Mouse (Mus musculus) liver, adult 2 months (tissue): Measurements from ENCODE around the gene Nek8. TPM values are rescaled to one million over a fixed set of nuclear protein-coding genes. Genes with fewer than 3 reads are reported as not detected.

Source experiments
- DNase-seq: peaks from one replicate; pipeline ENCODE4 v3.0.0-alpha.2; 2011; ENCODE audit warnings: low read depth, low spot score; ENCODE audit errors: extremely low read depth
- H3K27ac ChIP-seq: fragments of 200-500 bp; replicated peaks from 2 replicates; pipeline ENCODE4 v1.5.1; 2012; ENCODE audit warnings: low read depth, mild to moderate bottlenecking, control low read depth, inconsistent platforms, low read length; ENCODE audit not compliant: insufficient read depth
- H3K27me3 ChIP-seq: fragments of 200-500 bp; 2 replicates; pipeline ENCODE4 v1.6.1; 2012; ENCODE audit warnings: mild to moderate bottlenecking, moderate library complexity, low read length, inconsistent platforms; ENCODE audit not compliant: control insufficient read depth, insufficient read depth
- H3K36me3 ChIP-seq: fragments of 200-500 bp; 2 replicates; pipeline ENCODE4 v1.6.1; 2012; ENCODE audit warnings: low read length, inconsistent platforms; ENCODE audit not compliant: control insufficient read depth, insufficient read depth
- H3K4me1 ChIP-seq: fragments of 200-500 bp; 2 replicates; pipeline ENCODE4 v1.6.1; 2011; ENCODE audit warnings: low read length; ENCODE audit not compliant: control insufficient read depth, insufficient read depth
- H3K4me3 ChIP-seq: fragments of 200-500 bp; 2 replicates; pipeline ENCODE4 v1.5.1; 2011; ENCODE audit warnings: low read depth, mild to moderate bottlenecking, control low read depth, low read length, moderate library complexity; ENCODE audit not compliant: insufficient read depth
- H3K79me2 ChIP-seq: fragments of 200-500 bp; 2 replicates; pipeline ENCODE4 v1.6.1; 2012; ENCODE audit warnings: inconsistent platforms, mild to moderate bottlenecking, low read length, moderate library complexity; ENCODE audit not compliant: control insufficient read depth, insufficient read depth
- H3K9ac ChIP-seq: fragments of 200-500 bp; 2 replicates; pipeline ENCODE4 v1.6.1; 2012; ENCODE audit warnings: low read depth, mild to moderate bottlenecking, control low read depth, inconsistent platforms, low read length
- CTCF ChIP-seq: fragments of 200-500 bp; IDR thresholded peaks from 2 replicates; pipeline ENCODE4 v1.5.1; 2011; ENCODE audit warnings: low read depth, low read length, control low read depth
- POLR2A ChIP-seq: fragments of 200-500 bp; IDR thresholded peaks from 2 replicates; pipeline ENCODE4 v1.6.1; 2011; ENCODE audit warnings: low read length, control low read depth; ENCODE audit not compliant: insufficient read depth; ENCODE audit errors: extremely low read depth
- WGBS: fragments of 180-500 bp; shearing (Covaris S2); methylation state at CpG from one replicate; pipeline ENCODE4 v1.1.7; 2018; 5-methylcytosine and 5-hydroxymethylcytosine counted together
- polyA plus RNA-seq: library from polyadenylated mRNA; depleted of rRNA; stranded (reverse); fragments of >200 nt; gene quantifications from 2 replicates; pipeline ENCODE4 v1.2.3, GENCODE M21; 2012; rRNA removed
- total RNA-seq: library from RNA; depleted of rRNA; stranded (reverse); fragments of >200 nt; gene quantifications from 2 replicates; pipeline ENCODE4 v1.2.3, GENCODE M21; 2014; rRNA removed

Gene Nek8
- total and polyA plus RNA-seq, 2 experiments, result 4.1 to 7.2 TPM

DNA sequence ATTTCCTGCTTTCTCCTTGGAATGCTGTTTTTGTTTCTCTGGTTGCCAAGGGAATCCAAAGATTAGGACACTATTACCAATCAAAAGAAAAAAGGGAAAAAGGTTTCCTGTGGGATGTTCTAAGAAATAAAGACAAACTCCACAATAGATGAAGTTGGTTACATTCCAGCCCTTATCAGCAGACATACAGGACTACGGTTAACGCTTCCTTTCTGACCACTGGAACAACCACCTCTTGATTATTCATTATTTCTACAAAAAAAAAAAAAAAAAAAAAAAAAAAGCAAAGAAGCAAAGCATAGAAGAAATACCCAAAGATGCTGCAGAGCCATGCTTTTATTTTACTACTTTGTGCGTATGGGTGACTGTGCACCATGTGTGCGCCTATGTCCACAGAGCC is 53.7 kb downstream of the Nek8 start:
- no peak for TF ChIP-seq POLR2A
- no peak for TF ChIP-seq CTCF
- WGBS, result 63% methylated on average over 4 of the region's 4 CpGs
- peaks cover 27% of the 10 kb centered on the region for H3K4me1 ChIP-seq
- no peak for DNase-seq
- no peaks in the 10 kb centered on the region for H3K27me3 ChIP-seq
- no peaks in the 10 kb centered on the region for H3K36me3 ChIP-seq
- H3K27ac ChIP-seq, result no peak overlapping the region
- no peak overlapping the region for H3K9ac ChIP-seq
- no peak overlapping the region for H3K4me3 ChIP-seq
- H3K79me2 ChIP-seq, result peaks cover 44% of the 10 kb centered on the region

DNA sequence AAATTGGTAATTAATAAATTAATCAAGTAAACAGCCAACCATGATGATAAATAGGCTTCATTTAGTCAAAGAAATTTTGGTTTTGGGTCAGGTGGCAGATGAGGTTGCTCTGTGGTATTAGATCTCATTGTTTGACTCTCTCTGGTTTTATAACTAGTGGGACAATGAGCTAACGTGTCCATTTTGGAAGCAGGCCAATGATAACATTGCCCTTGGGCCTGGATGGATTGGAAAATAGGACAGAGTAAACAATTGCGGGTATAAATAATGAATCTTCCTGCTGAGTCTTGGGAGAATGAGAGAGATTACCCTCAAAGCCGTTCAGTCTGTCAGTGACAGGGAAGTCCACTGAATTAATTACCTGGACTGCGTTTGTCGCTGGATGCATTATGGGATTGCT is 55.3 kb downstream of the Nek8 start:
- WGBS, result 18% methylated on average over 5 of the region's 5 CpGs
- TF ChIP-seq CTCF (no peak), POLR2A (no peak)
- peak; percentile 87 for DNase-seq

DNA sequence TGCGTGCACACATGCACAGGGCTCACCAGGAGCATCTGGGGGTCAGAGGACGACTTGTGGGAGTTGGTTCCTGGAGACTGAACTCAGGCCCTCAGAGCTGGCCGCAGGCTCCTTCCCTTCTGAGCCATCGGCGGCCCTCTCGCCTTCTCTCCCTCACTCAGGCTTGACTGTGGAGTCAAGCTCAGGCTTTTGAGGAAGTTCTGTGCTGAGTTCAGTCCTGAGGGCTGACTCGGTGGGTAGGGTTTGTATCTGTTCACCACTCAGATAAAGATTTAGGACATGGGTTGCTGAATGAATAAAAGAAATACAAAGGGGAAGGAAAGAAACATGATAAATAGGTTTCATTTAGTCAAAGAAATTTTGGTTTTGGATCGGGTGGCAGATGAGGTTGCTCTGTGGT is 56.6 kb downstream of the Nek8 start:
- DNase-seq, result no peak
- Histone ChIP-seq H3K9ac (no peak overlapping the region), H3K36me3 (no peaks in the 10 kb centered on the region), H3K27ac (no peak overlapping the region), H3K4me1 (peaks cover 18% of the 10 kb centered on the region), H3K4me3 (no peak overlapping the region), H3K27me3 (no peaks in the 10 kb centered on the region), H3K79me2 (peaks cover 43% of the 10 kb centered on the region)
- TF ChIP-seq POLR2A, result no peak
- no peak for TF ChIP-seq CTCF
- 46% methylated on average over 8 of the region's 8 CpGs for WGBS

More for the DNA sequence above, 55.3 kb downstream of the Nek8 start:
- peaks cover 40% of the 10 kb centered on the region for H3K79me2 ChIP-seq
- no peak overlapping the region for H3K4me3 ChIP-seq
- H3K27me3 ChIP-seq, result no peaks in the 10 kb centered on the region
- H3K9ac ChIP-seq, result no peak overlapping the region
- peaks cover 18% of the 10 kb centered on the region for H3K4me1 ChIP-seq
- H3K36me3 ChIP-seq, result no peaks in the 10 kb centered on the region
- peak overlapping the region; percentile 44 for H3K27ac ChIP-seq

DNA sequence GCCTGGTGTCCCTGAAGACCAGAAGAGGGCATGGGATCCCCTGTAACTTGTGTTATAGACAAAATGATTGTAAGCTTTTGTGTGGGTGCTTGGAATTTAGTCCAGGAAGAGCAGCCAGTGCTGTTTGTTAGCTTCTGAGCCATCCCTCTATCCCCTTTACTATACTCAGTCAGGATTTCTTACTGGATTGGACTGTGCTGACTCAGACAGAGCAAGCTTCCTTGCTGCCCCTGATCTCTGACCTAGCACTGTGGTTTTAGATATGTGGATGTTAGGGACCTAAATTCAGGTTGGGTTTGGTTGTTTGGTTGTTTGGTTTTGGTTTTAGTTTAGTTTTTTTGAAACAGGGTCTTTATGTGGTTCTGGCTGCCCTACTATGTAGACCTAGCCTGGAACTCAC is 58.0 kb downstream of the Nek8 start:
- TF ChIP-seq CTCF (no peak), POLR2A (no peak)
- peaks cover 24% of the 10 kb centered on the region for H3K4me1 ChIP-seq
- H3K27ac ChIP-seq, result no peak overlapping the region
- H3K79me2 ChIP-seq, result peaks cover 49% of the 10 kb centered on the region
- H3K9ac ChIP-seq, result no peak overlapping the region
- no peaks in the 10 kb centered on the region for H3K36me3 ChIP-seq
- H3K4me3 ChIP-seq, result no peak overlapping the region
- H3K27me3 ChIP-seq, result no peaks in the 10 kb centered on the region
- no peak for DNase-seq

DNA sequence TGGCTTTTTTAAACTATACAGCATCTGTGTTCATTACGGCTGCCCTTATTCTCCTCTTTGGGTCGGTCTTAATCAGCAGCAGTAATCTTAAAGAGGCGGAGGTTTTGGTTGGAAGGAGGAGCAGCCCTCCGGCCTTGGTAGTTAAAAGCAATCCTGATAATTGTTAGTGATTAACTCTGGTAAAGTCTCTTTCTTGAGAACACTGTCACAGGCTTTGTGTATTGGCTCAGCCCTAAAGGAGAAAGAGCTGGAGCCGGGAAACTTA is 60.4 kb downstream of the Nek8 start:
- Histone ChIP-seq H3K36me3 (no peaks in the 10 kb centered on the region), H3K4me3 (no peak overlapping the region), H3K27ac (no peak overlapping the region)

More for the DNA sequence above, 60.4 kb downstream of the Nek8 start:
- Histone ChIP-seq H3K79me2 (peaks cover 42% of the 10 kb centered on the region), H3K9ac (no peak overlapping the region), H3K4me1 (peaks cover 19% of the 10 kb centered on the region), H3K27me3 (no peaks in the 10 kb centered on the region)
- 37% methylated on average over 5 of the region's 5 CpGs for WGBS
- TF ChIP-seq POLR2A (no peak), CTCF (no peak)
- DNase-seq, result no peak

Other genes with a start within 250 kb of the Nek8 start
- not detected in 2 replicates for gene Sez6, start 245.9 kb downstream of the Nek8 start, total RNA-seq
- not detected in 2 replicates for gene Sez6, start 245.9 kb downstream of the Nek8 start, polyA plus RNA-seq
- 3.6 and 7.5 TPM in 2 replicates for gene Phf12, start 193.9 kb downstream of the Nek8 start, total RNA-seq
- gene Phf12, start 193.9 kb downstream of the Nek8 start, polyA plus RNA-seq, result 18.6 and 24.9 TPM in 2 replicates
- gene Dhrs13, start 144.4 kb downstream of the Nek8 start, total RNA-seq, result 4.3 and 6.0 TPM in 2 replicates
- gene Dhrs13, start 144.4 kb downstream of the Nek8 start, polyA plus RNA-seq, result 5.4 and 6.0 TPM in 2 replicates
- gene Flot2, start 138.7 kb downstream of the Nek8 start, total RNA-seq, result 19.1 and 23.0 TPM in 2 replicates
- 66.5 and 70.7 TPM in 2 replicates for gene Flot2, start 138.7 kb downstream of the Nek8 start, polyA plus RNA-seq
- 16.4 and 18.2 TPM in 2 replicates for gene Eral1, start 96.3 kb downstream of the Nek8 start, total RNA-seq
- gene Eral1, start 96.3 kb downstream of the Nek8 start, polyA plus RNA-seq, result 25.2 and 27.2 TPM in 2 replicates
- gene Fam222b, start 82.0 kb downstream of the Nek8 start, total RNA-seq, result 2.5 and 3.4 TPM in 2 replicates
- gene Fam222b, start 82.0 kb downstream of the Nek8 start, polyA plus RNA-seq, result 12.5 and 13.6 TPM in 2 replicates
- 8.8 and 11.1 TPM in 2 replicates for gene Traf4, start 11.1 kb downstream of the Nek8 start, total RNA-seq
- 69.0 and 73.5 TPM in 2 replicates for gene Traf4, start 11.1 kb downstream of the Nek8 start, polyA plus RNA-seq
- 44.8 and 50.7 TPM in 2 replicates for gene Tlcd1, start within 50 bp of the Nek8 start, total RNA-seq
- gene Tlcd1, start within 50 bp of the Nek8 start, polyA plus RNA-seq, result 46.6 and 61.5 TPM in 2 replicates
- 318 and 352 TPM in 2 replicates for gene Rpl23a, start 6.9 kb upstream of the Nek8 start, total RNA-seq
- 88.5 and 110 TPM in 2 replicates for gene Rpl23a, start 6.9 kb upstream of the Nek8 start, polyA plus RNA-seq
- 2.6 and 2.8 TPM in 2 replicates for gene Rab34, start 11.8 kb upstream of the Nek8 start, total RNA-seq
- gene Rab34, start 11.8 kb upstream of the Nek8 start, polyA plus RNA-seq, result 5.2 and 5.3 TPM in 2 replicates
- 0.55 and 0.60 TPM in 2 replicates for gene Proca1, start 16.7 kb upstream of the Nek8 start, total RNA-seq
- gene Proca1, start 16.7 kb upstream of the Nek8 start, polyA plus RNA-seq, result 0.24 and 0.35 TPM in 2 replicates
- gene Sdf2, start 69.1 kb upstream of the Nek8 start, total RNA-seq, result 45.5 and 48.1 TPM in 2 replicates
- gene Sdf2, start 69.1 kb upstream of the Nek8 start, polyA plus RNA-seq, result 63.9 and 70.1 TPM in 2 replicates
- 11.0 and 13.0 TPM in 2 replicates for gene Supt6, start 69.3 kb upstream of the Nek8 start, total RNA-seq
- 8.0 and 8.9 TPM in 2 replicates for gene Supt6, start 69.3 kb upstream of the Nek8 start, polyA plus RNA-seq
- gene 2610507B11Rik, start 85.1 kb upstream of the Nek8 start, total RNA-seq, result 66.7 and 68.6 TPM in 2 replicates
- 42.5 and 43.6 TPM in 2 replicates for gene 2610507B11Rik, start 85.1 kb upstream of the Nek8 start, polyA plus RNA-seq
- gene BC030499, start 114.2 kb upstream of the Nek8 start, total RNA-seq, result 0.18 and 0.27 TPM in 2 replicates
- 0.11 and 0.13 TPM in 2 replicates for gene BC030499, start 114.2 kb upstream of the Nek8 start, polyA plus RNA-seq
- gene Spag5, start 124.9 kb upstream of the Nek8 start, total RNA-seq, result 0.54 and 0.83 TPM in 2 replicates
- gene Spag5, start 124.9 kb upstream of the Nek8 start, polyA plus RNA-seq, result 0.15 and 0.19 TPM in 2 replicates
- gene Aldoc, start 146.3 kb upstream of the Nek8 start, total RNA-seq, result 15.8 and 16.9 TPM in 2 replicates
- 8.8 and 19.1 TPM in 2 replicates for gene Aldoc, start 146.3 kb upstream of the Nek8 start, polyA plus RNA-seq
- 6.6 and 8.6 TPM in 2 replicates for gene Pigs, start 151.7 kb upstream of the Nek8 start, total RNA-seq
- 34.9 and 35.5 TPM in 2 replicates for gene Pigs, start 151.7 kb upstream of the Nek8 start, polyA plus RNA-seq
- 5.5 and 7.2 TPM in 2 replicates for gene Unc119, start 166.8 kb upstream of the Nek8 start, total RNA-seq
- gene Unc119, start 166.8 kb upstream of the Nek8 start, polyA plus RNA-seq, result 7.7 and 12.7 TPM in 2 replicates
- not detected in 2 replicates for gene Foxn1, start 209.9 kb upstream of the Nek8 start, total RNA-seq
- not detected in 2 replicates for gene Foxn1, start 209.9 kb upstream of the Nek8 start, polyA plus RNA-seq
- 0.65 and 1.9 TPM in 2 replicates for gene Slc13a2, start 245.5 kb upstream of the Nek8 start, total RNA-seq
- 4.7 and 5.6 TPM in 2 replicates for gene Slc13a2, start 245.5 kb upstream of the Nek8 start, polyA plus RNA-seq